Mouse (Mus musculus) heart, postnatal 25 days (tissue): Measurements from ENCODE around the gene Nemf. TPM values are rescaled to one million over a fixed set of nuclear protein-coding genes. Genes with fewer than 3 reads are reported as not detected.

Experiments
- DNase-seq: peaks from one replicate; pipeline ENCODE4 v3.0.0; 2022; ENCODE audit warnings: low spot score
- intact Hi-C: fragments of 180-260 bp; cut with DNase I; formaldehyde crosslinking; loops from one replicate; pipeline ENCODE4 v1.15.1; 2025
- total RNA-seq, 2 experiments: library from RNA; stranded (reverse); gene quantifications; 2 replicates each; pipeline ENCODE4 v1.2.3; 2021

Nemf gene
- total RNA-seq, 2 experiments from 2014 or later, result 24.0 to 24.4 TPM

DNA sequence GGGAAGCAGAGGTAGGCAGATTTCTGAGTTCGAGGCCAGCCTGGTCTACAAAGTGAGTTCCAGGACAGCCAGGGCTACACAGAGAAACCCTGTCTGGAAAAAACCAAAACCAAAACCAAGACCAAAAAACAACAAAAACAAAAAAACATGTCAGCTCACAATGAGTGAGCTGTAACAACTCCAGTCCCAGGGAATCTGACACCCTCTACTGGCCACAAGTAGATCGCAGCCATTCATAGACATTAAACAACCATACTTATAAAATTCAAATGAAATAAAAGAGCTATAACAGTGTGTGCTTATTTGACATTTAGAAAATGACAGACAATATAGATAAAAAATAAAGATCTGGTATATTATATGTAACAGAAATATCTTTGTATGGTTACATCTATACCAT is 23.4 kb downstream of the Nemf start:
- no peak for DNase-seq
- intact Hi-C loops, result no loop called here

DNA sequence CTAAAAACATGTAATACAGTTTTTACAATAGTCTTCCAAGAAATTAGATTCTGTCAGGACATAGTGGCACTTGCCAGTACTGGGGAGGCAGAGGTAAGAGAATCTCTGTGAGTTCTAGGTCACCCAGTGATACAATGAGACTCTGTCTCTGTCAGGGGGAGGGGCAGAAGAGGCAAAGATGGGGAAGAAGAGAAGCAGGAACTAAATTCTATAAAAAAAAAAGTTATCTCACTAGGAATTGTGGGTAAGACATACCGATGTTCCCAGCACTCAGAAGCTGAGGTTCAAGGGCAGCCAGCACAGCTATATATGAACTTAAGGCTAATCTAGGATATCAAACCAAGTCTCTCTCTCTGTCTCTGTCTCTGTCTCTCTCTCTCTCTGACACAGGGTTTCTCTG is 24.8 kb downstream of the Nemf start:
- intact Hi-C loops, result no loop called here
- DNase-seq, result no peak

DNA sequence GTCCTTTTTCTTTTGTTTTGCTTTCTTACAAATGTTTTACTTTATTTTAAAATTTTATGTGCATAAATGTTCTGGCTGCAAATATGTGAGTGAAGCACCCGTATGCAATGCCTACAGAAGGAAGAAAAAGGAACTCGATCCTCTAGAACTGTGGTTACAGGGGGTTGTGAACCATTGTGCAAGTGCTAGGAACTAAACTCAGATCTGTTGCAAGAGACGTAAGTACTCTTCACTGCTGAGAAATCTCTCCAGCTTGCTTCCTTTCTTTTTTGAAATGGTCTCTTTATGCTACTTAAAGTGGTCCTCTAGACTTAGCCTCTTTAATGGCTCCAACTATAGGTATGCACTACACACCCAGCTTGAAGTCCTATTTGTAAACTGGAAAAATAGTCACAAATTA is 25.8 kb downstream of the Nemf start:
- intact Hi-C loops, result no loop called here
- DNase-seq, result no peak

DNA sequence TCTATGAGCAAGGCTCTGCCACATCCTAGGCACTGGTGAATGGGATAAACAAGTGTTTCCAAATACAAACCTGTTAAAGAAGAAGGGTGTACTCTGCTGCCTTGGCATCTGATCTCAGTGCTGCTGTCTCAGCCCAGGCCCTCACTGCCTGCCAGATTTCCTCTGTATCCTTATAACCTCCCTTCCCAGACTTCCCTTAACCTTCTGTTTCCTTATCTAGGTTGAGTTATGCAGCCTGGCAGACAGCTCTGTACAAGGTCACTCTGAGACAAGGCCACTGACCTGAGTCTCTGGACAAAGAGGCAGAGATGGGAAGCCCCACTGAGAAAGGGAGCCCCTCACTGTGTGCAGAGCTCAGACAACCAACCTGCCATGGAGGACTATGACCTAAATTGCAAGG is 38.5 kb downstream of the Nemf start:
- intact Hi-C loops, result no loop called here
- no peak for DNase-seq

DNA sequence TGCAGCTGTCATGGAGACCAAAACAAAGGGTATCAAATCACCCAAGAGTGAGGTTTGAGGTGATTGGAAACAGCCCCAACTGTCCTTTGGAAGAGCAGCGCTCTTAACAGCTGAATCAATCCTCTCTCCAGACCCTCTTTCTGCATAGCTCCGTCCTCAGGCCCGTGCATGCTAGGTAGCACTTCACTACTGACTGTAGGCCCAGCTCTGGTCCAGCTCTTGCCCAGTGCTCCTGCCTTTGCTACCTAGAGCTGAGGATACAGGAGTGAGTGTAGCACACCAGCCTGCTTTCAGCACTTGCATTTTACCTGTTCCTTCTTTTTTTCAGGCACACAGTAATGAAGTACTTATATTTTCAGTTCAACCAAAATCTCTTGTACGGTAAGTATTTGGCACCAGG is 47.3 kb downstream of the Nemf start:
- intact Hi-C loops, result loop anchor here (5.0 kb wide), 1 partner anchor 33 kb away; no protein-coding TSS in a partner anchor
- DNase-seq, result no peak

DNA sequence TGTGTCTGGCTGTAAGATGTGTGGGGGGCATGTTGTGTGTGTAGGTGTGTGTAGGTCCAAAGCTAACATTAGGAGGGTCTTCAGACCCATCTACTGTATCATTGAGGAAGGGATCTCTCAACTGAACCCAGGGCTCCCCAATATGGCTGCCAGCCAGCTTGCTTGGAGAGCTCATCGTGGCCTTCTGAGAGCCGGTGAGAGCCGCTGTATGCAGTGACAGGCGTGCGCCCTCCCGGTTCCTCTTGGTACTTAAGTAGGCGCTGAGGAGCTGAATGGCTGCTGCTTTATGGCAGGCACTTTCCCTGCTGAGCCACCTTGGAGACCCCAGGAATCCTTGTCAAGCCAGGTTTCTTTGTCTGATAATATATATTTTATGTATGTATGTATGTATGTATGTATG is 50.6 kb downstream of the Nemf start:
- intact Hi-C loops, result loop anchor here (5.0 kb wide), 1 partner anchor 36 kb away; no protein-coding TSS in a partner anchor

DNA sequence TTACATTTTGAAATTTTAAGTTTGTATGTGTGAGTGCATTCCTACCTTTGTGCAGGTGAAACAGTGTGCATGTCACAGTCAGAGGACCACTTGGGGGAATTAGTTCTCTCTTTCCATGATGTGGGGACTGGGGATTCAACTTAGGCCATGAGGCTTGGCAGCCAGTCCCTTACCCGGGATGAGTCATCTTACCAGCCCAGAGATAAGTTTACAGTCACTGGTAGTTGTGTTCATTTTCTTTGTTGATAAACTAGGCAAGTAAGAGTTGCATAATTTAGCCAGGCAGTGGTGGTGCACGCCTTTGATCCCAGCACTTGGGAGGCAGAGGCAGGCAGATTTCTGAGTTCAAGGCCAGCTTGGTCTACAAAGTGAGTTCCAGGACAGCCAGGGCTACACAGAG is 52.9 kb downstream of the Nemf start:
- DNase-seq, result no peak
- intact Hi-C loops, result no loop called here

More for the DNA sequence above, 50.6 kb downstream of the Nemf start:
- no peak for DNase-seq

DNA sequence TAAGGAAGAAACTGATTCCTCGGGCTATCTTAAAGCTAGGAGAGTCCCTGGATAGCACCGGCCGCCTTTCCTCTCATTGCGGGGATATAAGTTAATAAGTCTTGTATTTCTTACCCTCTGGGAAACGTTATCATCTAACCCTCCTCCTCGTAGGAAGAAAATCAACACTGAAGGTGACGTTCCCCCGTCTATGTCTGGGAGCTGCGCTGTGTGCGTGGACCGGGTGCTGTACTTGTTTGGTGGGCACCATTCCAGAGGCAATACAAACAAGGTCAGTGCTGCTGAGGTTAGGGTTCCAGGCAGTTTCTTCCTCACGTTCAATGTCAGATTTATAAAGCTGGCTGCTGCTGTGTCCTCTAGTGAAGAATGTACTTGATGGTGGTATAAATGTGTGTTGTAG is 54.8 kb downstream of the Nemf start:
- no peak for DNase-seq
- intact Hi-C loops, result no loop called here

DNA sequence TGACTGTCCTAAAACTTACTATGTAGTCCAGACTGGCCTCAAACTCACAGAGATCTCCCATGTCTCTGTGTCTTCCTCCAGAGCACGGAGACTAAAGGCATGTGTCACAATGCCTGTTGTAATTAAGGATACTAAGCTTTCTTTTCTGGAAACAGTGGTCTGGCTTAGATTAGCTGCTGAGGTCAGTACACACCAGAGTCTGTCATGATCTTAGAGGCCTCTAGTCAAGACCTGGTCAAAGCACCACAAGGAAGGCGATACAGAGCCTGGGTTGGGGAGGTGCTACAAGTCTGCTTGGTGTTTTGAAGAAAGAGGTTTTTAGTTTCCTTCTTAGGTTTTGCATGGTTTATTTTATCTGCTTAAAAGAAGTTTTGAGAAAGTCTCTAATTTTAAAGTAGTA is 56.6 kb downstream of the Nemf start:
- intact Hi-C loops, result no loop called here
- no peak for DNase-seq

DNA sequence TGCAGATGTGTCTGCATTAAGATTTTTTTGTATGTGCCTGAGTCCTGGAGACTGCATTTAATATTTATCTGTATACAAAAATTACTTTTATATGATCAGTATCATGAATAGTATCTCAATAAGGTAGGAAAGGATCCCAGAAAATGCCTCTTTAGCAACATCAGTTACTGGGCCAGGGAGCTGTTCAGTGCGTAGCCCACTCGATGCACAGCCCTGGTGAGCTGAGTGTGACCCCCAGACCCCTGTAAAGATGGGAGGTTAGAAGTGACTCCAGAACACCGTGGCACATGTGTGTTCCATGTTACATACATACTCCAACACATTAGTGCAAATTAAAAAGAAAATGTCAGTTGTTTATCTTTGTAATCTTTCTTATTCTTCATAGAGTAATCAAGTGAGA is 57.1 kb downstream of the Nemf start:
- no peak for DNase-seq
- intact Hi-C loops, result loop anchor here (5.0 kb wide), 2 partner anchors 73 to 103 kb away; partner anchors contain the start of genes Dnaaf2, Gm49383 and Pole2

DNA sequence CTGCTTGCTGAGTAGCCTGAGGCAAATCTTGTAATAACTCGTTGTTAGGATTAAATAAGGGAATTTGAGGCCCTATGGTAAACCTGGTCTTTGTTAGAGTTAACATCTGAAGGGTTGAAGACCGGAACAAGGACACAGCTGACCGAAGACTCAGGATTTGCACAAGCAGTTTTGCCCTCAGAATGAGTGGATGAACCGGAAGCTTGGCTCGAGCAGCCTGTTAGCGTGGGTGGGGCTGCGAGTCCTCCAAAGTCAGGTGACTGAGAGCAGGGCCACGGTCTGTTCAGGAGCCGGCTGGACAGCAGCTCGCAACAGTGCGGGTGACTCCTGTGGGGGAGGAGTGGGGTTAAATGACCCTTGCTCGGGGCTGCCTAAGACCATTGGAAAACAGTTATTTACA is 57.7 kb downstream of the Nemf start:
- intact Hi-C loops, result loop anchor here (5.0 kb wide), 2 partner anchors 72 to 102 kb away; partner anchors contain the start of genes Dnaaf2, Gm49383 and Pole2
- DNase-seq, result peak; percentile 8

DNA sequence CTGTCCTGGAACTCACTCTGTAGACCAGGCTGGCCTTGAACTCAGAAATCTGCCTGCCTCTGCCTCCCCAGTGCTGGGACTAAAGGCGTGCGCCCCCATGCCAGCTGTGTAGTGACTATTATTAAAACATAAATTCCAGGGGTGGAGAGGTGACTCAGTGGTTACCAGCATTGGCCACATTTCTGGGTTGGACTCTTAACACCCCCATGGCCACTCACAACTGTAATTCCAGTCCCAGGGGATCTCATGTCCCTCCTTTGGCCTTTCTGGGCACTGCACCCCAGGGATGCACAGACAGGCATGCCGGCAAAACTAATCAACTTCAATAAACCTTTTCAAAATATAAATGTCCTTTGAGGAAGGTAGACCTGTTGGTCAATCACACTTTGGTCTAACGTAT is 58.7 kb downstream of the Nemf start:
- intact Hi-C loops, result loop anchor here (5.0 kb wide), 2 partner anchors 71 to 101 kb away; partner anchors contain the start of genes Dnaaf2, Gm49383 and Pole2
- DNase-seq, result no peak

DNA sequence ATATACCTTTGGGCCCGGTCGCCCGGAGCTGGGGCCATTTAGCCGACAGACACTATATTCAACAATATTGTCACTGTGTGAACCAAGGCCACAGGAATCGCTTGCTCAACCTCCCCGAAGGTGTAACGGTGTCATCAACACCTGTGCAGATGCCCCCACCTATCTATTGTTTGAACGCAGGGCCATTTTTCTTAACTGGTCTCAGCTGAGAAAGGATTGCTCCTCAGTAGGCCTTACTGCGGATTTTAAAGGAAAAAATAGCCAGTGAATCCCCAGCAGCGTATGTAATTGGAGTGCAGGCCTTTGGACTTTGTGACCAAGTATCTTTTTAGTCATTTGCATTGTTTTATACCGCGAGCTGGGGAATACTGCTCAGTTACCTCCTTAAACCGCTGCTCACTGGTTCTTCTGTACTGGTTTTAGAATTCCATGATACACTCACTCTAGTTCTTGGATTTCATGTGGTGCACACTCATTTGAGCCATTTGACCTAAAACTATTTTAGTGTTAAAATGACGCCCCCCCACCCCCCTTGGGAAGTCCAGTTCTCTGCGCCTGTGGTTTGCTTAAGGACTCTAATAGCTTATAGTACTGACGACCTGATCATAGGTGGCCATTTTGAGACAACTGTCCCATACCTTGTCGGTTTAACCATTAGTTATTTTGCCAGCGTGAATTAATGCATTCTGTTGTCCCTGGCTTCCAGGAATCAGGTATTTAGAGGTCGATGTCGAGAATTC is 59.4 kb downstream of the Nemf start:
- intact Hi-C loops, result loop anchor here (2.0 to 5.0 kb wide), 3 partner anchors 55 to 100 kb away; partner anchors contain the start of genes Dnaaf2, Gm49383 and Pole2
- DNase-seq, result no peak

DNA sequence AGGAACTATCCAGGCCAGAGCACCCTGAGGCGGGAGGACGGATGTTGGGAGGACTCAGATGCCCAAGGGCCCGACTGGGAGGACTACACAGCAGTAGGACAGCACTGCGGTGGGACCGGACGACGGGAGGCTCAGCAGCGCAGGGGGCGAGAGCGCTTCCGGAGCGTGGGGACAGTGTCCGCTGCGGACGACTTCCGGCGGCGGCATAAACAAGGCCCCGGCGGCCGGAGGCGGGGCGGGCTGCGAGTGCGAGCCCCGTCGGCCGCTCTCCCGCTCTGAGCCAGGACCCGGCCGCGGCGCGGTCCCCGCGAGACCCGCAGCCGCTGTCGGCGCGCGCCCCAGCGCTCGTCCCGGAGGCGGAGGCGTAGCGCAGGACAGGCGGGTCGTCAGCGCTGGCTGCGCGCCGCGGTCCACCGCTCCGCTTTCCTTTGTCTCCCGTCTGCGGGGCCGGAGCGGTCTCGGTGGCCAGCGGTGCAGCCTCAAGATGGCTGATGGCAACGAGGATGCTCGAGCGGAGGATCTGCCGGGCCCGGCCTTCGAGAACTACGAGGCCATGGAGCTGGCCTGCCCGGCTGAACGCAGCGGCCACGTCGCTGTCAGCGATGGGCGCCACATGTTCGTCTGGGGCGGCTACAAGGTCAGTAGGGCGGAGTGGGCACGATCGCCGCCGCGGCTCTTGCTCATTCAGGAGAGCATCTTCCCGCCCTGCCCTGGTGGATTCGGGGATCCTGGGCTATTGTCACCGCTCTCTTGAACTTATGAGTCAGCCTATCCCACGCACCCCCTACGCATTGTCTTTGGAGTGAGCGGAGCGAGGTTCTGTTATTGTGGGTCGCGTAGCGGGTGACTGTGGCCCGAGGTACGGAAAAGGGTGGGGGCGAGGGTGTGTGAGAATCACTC is 60.2 kb downstream of the Nemf start, which contains the start of gene Klhdc2:
Gene Klhdc2 (plus strand): TSS at position 171 of the 900 bp plus-strand sequence.
- intact Hi-C loops, result loop anchor here (2.0 to 5.0 kb wide), 3 partner anchors 54 to 99 kb away; partner anchors contain the start of genes Dnaaf2, Gm49383 and Pole2
- DNase-seq, result peak; percentile 81

DNA sequence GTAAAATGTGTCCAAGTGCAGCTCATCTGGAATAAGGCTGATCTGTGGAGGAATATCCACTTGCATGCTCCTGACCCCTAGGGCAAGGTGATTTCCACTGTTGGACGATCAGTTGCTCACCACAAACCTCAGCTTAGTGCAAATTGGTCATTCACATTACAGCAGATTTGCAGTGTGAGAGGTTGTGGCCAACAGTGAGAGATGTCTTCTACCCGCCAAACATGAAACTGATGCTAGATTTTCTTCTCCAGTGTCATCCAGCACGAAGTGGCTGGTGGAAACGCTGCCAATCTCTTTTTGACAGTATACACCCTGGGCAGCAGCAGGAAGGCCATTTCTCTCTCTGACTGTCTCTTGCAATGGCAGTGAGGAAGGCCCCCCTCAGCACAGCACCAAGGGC is 61.3 kb downstream of the Nemf start:
- intact Hi-C loops, result loop anchor here (2.0 to 5.0 kb wide), 3 partner anchors 53 to 98 kb away; partner anchors contain the start of genes Dnaaf2, Gm49383 and Pole2
- no peak for DNase-seq

DNA sequence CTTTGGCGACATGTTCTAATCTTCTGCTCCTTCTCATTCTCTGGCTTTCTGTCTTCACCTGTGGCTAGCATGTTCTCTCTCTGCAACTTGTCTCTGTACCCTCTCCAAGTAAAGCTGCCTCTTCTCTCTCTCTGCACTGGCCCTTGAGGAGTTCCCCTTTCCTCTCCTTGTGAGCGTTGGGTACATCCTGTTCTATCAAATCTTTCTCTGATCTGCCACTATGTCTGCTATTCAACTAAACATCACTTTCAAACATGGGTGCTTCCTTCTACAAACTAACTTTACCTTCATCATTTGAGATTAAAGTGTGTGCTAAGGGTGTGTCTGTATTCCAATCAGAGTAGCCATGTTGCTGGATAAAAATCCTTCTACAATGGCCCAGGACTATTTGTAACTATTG is 62.0 kb downstream of the Nemf start:
- intact Hi-C loops, result loop anchor here (5.0 kb wide), 2 partner anchors 68 to 98 kb away; partner anchors contain the start of genes Dnaaf2, Gm49383 and Pole2
- no peak for DNase-seq

DNA sequence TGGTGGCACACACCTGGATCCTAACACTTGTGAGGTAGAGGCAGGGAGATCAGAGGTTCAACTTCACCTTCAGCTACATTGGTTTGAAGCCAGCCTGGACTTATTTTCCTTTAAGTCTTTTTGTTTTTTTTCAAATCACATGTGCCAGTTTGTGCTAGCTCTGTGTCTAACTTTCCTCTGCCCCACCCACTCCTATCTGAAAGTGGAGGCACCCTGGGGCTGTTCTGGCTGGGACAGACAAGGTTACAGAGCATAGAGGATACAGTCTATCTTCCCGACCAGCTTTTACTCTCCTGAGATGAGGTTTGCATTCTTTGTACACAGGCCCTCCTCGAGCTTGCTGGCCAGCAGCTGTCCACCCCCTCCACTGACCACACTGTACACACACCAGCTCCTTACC is 63.1 kb downstream of the Nemf start:
- intact Hi-C loops, result no loop called here
- DNase-seq, result no peak

DNA sequence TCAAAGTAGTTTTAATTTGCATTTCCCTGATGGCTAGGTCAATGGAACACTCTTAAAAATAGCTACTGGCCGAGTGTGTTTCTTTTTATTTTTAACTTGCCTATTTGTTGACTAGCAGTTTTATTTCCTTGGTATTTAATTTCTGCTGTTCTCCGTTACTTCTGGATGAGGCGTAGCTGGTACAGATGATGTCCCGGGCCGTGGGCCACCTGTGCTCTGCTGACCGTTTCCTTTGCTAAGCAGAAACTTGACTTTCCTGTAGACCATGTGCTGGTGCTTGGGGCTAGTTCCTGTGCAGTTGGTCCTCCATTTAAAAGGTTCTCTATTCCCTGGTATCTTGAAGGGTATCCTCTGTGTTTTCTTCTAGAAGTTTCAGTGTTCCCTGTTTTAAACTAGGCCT is 64.6 kb downstream of the Nemf start:
- intact Hi-C loops, result no loop called here
- no peak for DNase-seq

DNA sequence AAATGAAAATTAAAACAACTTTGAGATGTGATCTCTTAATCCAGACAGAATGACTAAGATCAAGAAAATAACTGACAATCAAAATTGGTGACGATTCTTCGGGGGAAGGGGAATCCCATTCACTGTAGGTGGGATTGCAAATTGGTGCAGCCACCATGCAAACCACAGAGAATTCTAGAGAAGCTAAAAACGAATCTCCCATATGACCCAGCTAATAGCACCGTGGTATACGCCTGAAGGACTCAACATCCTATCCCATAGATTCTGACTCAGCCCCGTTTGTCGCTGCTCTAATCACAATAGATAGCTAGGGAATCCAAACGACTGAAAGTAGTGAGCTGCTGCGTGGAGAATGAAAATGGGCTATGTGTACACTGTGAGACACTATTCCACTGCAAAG is 68.3 kb downstream of the Nemf start:
- no peak for DNase-seq
- intact Hi-C loops, result no loop called here

DNA sequence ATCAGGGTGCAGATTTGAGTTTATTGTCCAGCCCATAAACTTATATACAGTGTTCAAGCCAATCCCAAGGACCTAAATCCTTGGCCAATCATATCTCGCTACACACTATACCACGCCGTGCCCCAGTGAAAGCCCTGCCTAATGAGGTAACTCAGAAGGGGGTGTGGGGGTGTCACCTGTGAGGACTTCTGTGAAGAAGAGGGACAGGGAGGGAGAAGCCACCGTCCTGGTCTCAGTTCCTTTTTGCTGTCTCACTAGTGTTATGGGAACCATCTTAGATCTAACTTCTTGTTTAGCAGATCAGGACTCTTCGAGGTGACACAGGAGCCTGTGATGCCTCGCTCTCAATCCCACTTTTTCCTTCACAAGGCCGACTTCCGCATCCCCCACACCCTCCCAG is 69.4 kb downstream of the Nemf start:
- DNase-seq, result no peak
- intact Hi-C loops, result no loop called here
